Mouse (Mus musculus) liver, embryonic 15.5 days (tissue): ENCODE results near the gene 1700001P01Rik. TPM values are rescaled to one million over a fixed set of nuclear protein-coding genes. Genes with fewer than 3 reads are reported as not detected.

ENCODE experiments used
- ATAC-seq: fragments of 200-750 bp; cut with Nextera tagmentation; 2 replicates; pipeline ENCODE4 v1.8.0; 2017; ENCODE audit warnings: moderate number of reproducible peaks, mild to moderate bottlenecking, moderate library complexity; ENCODE audit not compliant: insufficient read depth
- H3K27ac ChIP-seq: fragments of 300-500 bp; sonication (generic); replicated peaks from 2 replicates; pipeline ENCODE4 v1.5.1; 2015; ENCODE audit warnings: mild to moderate bottlenecking, inconsistent platforms
- H3K27me3 ChIP-seq: fragments of 300-500 bp; sonication (generic); 2 replicates; pipeline ENCODE4 v1.6.1; 2015; ENCODE audit warnings: mild to moderate bottlenecking, inconsistent platforms
- H3K36me3 ChIP-seq: fragments of 300-500 bp; sonication (generic); replicated peaks from 2 replicates; pipeline ENCODE4 v1.6.1; 2015; ENCODE audit warnings: moderate library complexity, mild to moderate bottlenecking, inconsistent platforms
- H3K4me1 ChIP-seq: fragments of 300-500 bp; sonication (generic); replicated peaks from 2 replicates; pipeline ENCODE4 v1.6.1; 2015; ENCODE audit warnings: inconsistent platforms
- H3K4me2 ChIP-seq: fragments of 300-500 bp; sonication (generic); 2 replicates; pipeline ENCODE4 v1.6.1; 2015; ENCODE audit warnings: moderate library complexity, mild to moderate bottlenecking, inconsistent platforms
- H3K4me3 ChIP-seq: fragments of 300-500 bp; sonication (generic); replicated peaks from 2 replicates; pipeline ENCODE4 v1.5.1; 2015; ENCODE audit warnings: mild to moderate bottlenecking, inconsistent platforms
- H3K9ac ChIP-seq: fragments of 300-500 bp; sonication (generic); 2 replicates; pipeline ENCODE4 v1.6.1; 2015; ENCODE audit warnings: moderate library complexity, mild to moderate bottlenecking, inconsistent platforms
- H3K9me3 ChIP-seq: fragments of 300-500 bp; sonication (generic); replicated peaks from 2 replicates; pipeline ENCODE4 v1.6.1; 2016; ENCODE audit warnings: inconsistent platforms
- WGBS: fragments of 180-500 bp; shearing (Covaris S2); methylation state at CpG from one replicate; pipeline ENCODE4 v1.1.7; 2015; ENCODE audit warnings: mixed read lengths; ENCODE audit not compliant: insufficient replicate concordance; 5-methylcytosine and 5-hydroxymethylcytosine counted together
- polyA plus RNA-seq: library from polyadenylated mRNA; unstranded; fragments of >200 nt; fragmentation: Nextera tagmentation; extraction: Ambion mirVana; gene quantifications from 2 replicates; pipeline ENCODE4 v1.2.1, GENCODE M21; 2015

Gene 1700001P01Rik
- polyA plus RNA-seq, 1 experiment from 2014 or later = not detected

- 70% methylated on average over 13 of the region's 13 CpGs for WGBS
- no peak for ATAC-seq
- H3K27me3 ChIP-seq = no peaks in the 10 kb centered on the region; the same call in 1 of the 2 replicates
Measured at GRCm38 (mm10) chr11:97775186-97775585, 532 bp downstream of the 1700001P01Rik start.

GRCm38 (mm10) chr11:97771410-97771809, 4.3 kb downstream of the 1700001P01Rik start:
- ATAC-seq = no peak
- no peak overlapping the region for H3K27ac ChIP-seq
- H3K9me3 ChIP-seq = no peaks in the 10 kb centered on the region
- H3K27me3 ChIP-seq = peaks cover 3% of the 10 kb centered on the region
- H3K4me1 ChIP-seq = peaks cover 14% of the 10 kb centered on the region
- WGBS = 67% methylated on average over 14 of the region's 14 CpGs
- H3K4me3 ChIP-seq = no peak overlapping the region
- no peak overlapping the region for H3K9ac ChIP-seq
- H3K36me3 ChIP-seq = peaks cover 7% of the 10 kb centered on the region
- no peak overlapping the region for H3K4me2 ChIP-seq

More at GRCm38 (mm10) chr11:97775186-97775585, 532 bp downstream of the 1700001P01Rik start:
- Histone ChIP-seq H3K9ac (no peak overlapping the region), H3K36me3 (peaks cover 44% of the 10 kb centered on the region), H3K9me3 (no peaks in the 10 kb centered on the region), H3K4me2 (no peak overlapping the region), H3K4me1 (peaks cover 24% of the 10 kb centered on the region), H3K27ac (no peak overlapping the region), H3K4me3 (no peak overlapping the region)

- Histone ChIP-seq H3K27ac (no peak overlapping the region), H3K27me3 (peaks cover 3% of the 10 kb centered on the region), H3K4me3 (no peak overlapping the region), H3K4me1 (peaks cover 19% of the 10 kb centered on the region), H3K9me3 (no peaks in the 10 kb centered on the region), H3K4me2 (no peak overlapping the region), H3K9ac (no peak overlapping the region), H3K36me3 (no peaks in the 10 kb centered on the region)
- WGBS = 36% methylated on average over 2 of the region's 2 CpGs
- ATAC-seq = no peak
Measured at GRCm38 (mm10) chr11:97769704-97770103, 6.0 kb downstream of the 1700001P01Rik start.

- Histone ChIP-seq H3K4me2 (peak within 1 kb of the TSS; percentile 87), H3K36me3 (peaks cover 26% of the 10 kb centered on the region), H3K9me3 (no peaks in the 10 kb centered on the region), H3K27me3 (peaks cover 3% of the 10 kb centered on the region; the same call in 1 of the 2 replicates), H3K9ac (peak within 1 kb of the TSS; percentile 96), H3K4me3 (peak within 1 kb of the TSS; percentile 98), H3K4me1 (peaks cover 24% of the 10 kb centered on the region), H3K27ac (peak within 1 kb of the TSS; percentile 92)
- ATAC-seq = peak; percentile 95
- under 1% methylated on average over 38 of the region's 38 CpGs for WGBS
Measured at GRCm38 (mm10) chr11:97766154-97766881, 9.4 kb downstream of the 1700001P01Rik start, which contains the start of gene Cwc25. Gene Cwc25, minus strand, starts transcription at chr11:97766556.

- Histone ChIP-seq H3K9ac (no peak overlapping the region), H3K27ac (no peak overlapping the region), H3K27me3 (no peaks in the 10 kb centered on the region), H3K4me3 (no peak overlapping the region), H3K36me3 (peaks cover 66% of the 10 kb centered on the region), H3K9me3 (no peaks in the 10 kb centered on the region), H3K4me2 (no peak overlapping the region), H3K4me1 (peaks cover 18% of the 10 kb centered on the region)
- ATAC-seq = no peak
Measured at GRCm38 (mm10) chr11:97761638-97762037, 14.1 kb downstream of the 1700001P01Rik start.

- Histone ChIP-seq H3K4me3 (no peak overlapping the region), H3K36me3 (peaks cover 87% of the 10 kb centered on the region), H3K9ac (no peak overlapping the region), H3K9me3 (no peaks in the 10 kb centered on the region), H3K27me3 (no peaks in the 10 kb centered on the region), H3K4me1 (peaks cover 5% of the 10 kb centered on the region; the same call in 1 of the 2 replicates), H3K4me2 (no peak overlapping the region), H3K27ac (no peak overlapping the region)
- ATAC-seq = no peak
- 70% methylated on average over 6 of the region's 6 CpGs for WGBS
Measured at GRCm38 (mm10) chr11:97758942-97759341, 16.8 kb downstream of the 1700001P01Rik start.

GRCm38 (mm10) chr11:97758125-97758524, 17.6 kb downstream of the 1700001P01Rik start:
- ATAC-seq = no peak
- Histone ChIP-seq H3K27me3 (no peaks in the 10 kb centered on the region), H3K9ac (no peak overlapping the region), H3K27ac (no peak overlapping the region), H3K4me1 (peaks cover 5% of the 10 kb centered on the region; the same call in 1 of the 2 replicates), H3K4me3 (no peak overlapping the region), H3K36me3 (peaks cover 90% of the 10 kb centered on the region), H3K4me2 (no peak overlapping the region), H3K9me3 (no peaks in the 10 kb centered on the region)
- WGBS = 72% methylated on average over 1 of the region's 1 CpGs

- H3K36me3 ChIP-seq = peaks cover 93% of the 10 kb centered on the region
- 82% methylated on average over 8 of the region's 8 CpGs for WGBS
Measured at GRCm38 (mm10) chr11:97753277-97753676, 22.4 kb downstream of the 1700001P01Rik start.

GRCm38 (mm10) chr11:97748496-97748895, 27.2 kb downstream of the 1700001P01Rik start:
- H3K27me3 ChIP-seq = no peaks in the 10 kb centered on the region
- H3K9me3 ChIP-seq = no peaks in the 10 kb centered on the region
- H3K36me3 ChIP-seq = peaks cover 67% of the 10 kb centered on the region
- no peak overlapping the region for H3K27ac ChIP-seq
- ATAC-seq = no peak
- no peak overlapping the region for H3K4me2 ChIP-seq
- H3K9ac ChIP-seq = no peak overlapping the region
- WGBS = 77% methylated on average over 5 of the region's 5 CpGs
- no peak overlapping the region for H3K4me3 ChIP-seq
- peaks cover 10% of the 10 kb centered on the region for H3K4me1 ChIP-seq

More at GRCm38 (mm10) chr11:97753277-97753676, 22.4 kb downstream of the 1700001P01Rik start:
- Histone ChIP-seq H3K4me2 (no peak overlapping the region), H3K27ac (no peak overlapping the region), H3K9ac (no peak overlapping the region), H3K27me3 (no peaks in the 10 kb centered on the region), H3K9me3 (no peaks in the 10 kb centered on the region), H3K4me1 (peaks cover 5% of the 10 kb centered on the region; the same call in 1 of the 2 replicates), H3K4me3 (no peak overlapping the region)
- ATAC-seq = no peak

GRCm38 (mm10) chr11:97747773-97748172, 27.9 kb downstream of the 1700001P01Rik start:
- Histone ChIP-seq H3K4me3 (no peak overlapping the region), H3K27ac (no peak overlapping the region), H3K9me3 (no peaks in the 10 kb centered on the region), H3K27me3 (no peaks in the 10 kb centered on the region), H3K9ac (no peak overlapping the region), H3K4me2 (no peak overlapping the region), H3K4me1 (peaks cover 17% of the 10 kb centered on the region), H3K36me3 (peaks cover 60% of the 10 kb centered on the region)
- WGBS = 84% methylated on average over 8 of the region's 8 CpGs
- no peak for ATAC-seq

GRCm38 (mm10) chr11:97745331-97745721, 30.4 kb downstream of the 1700001P01Rik start:
- Histone ChIP-seq H3K4me1 (peaks cover 26% of the 10 kb centered on the region), H3K9me3 (no peaks in the 10 kb centered on the region), H3K27me3 (no peaks in the 10 kb centered on the region), H3K36me3 (peaks cover 36% of the 10 kb centered on the region), H3K4me2 (peak overlapping the region; percentile 95), H3K27ac (peak overlapping the region; percentile 92; the same call in 1 of the 2 replicates), H3K4me3 (peak overlapping the region; percentile 84), H3K9ac (peak overlapping the region; percentile 88)
- ATAC-seq = no peak
- WGBS = 7% methylated on average over 13 of the region's 13 CpGs
